Mouse (Mus musculus) embryonic facial prominence, embryonic 11.5 days (tissue): ENCODE data around the gene Shoc2. TPM values are rescaled to one million over a fixed set of nuclear protein-coding genes. Genes with fewer than 3 reads are reported as not detected.
A peak's percentile ranks its signal among the peaks of the same experiment; 100 is the strongest.

Experiments
- ATAC-seq: fragments of 200-750 bp; cut with Nextera tagmentation; replicated peaks from 2 replicates; pipeline ENCODE4 v1.8.0; 2017; ENCODE audit warnings: low read depth; ENCODE audit not compliant: insufficient number of reproducible peaks, low FRiP score, low TSS enrichment
- DNase-seq: peaks from one replicate; pipeline ENCODE4 v3.0.0-alpha.2; 2015; ENCODE audit warnings: low spot score
- H3K27ac ChIP-seq: fragments of 300-500 bp; sonication (generic); replicated peaks from 2 replicates; pipeline ENCODE4 v1.5.1; 2014; ENCODE audit warnings: mild to moderate bottlenecking, low read depth, low read length, control low read depth
- H3K27me3 ChIP-seq: fragments of 300-500 bp; sonication (generic); 2 replicates; pipeline ENCODE4 v1.6.1; 2014; ENCODE audit warnings: mild to moderate bottlenecking, low read length, moderate library complexity, mixed read lengths; ENCODE audit not compliant: control insufficient read depth, insufficient read depth
- H3K36me3 ChIP-seq: fragments of 300-500 bp; sonication (generic); replicated peaks from 2 replicates; pipeline ENCODE4 v1.6.1; 2014; ENCODE audit warnings: low read depth, mild to moderate bottlenecking, low read length, moderate library complexity, mixed read lengths; ENCODE audit not compliant: control insufficient read depth, insufficient read depth
- H3K4me1 ChIP-seq: fragments of 300-500 bp; sonication (generic); 2 replicates; pipeline ENCODE4 v1.6.1; 2014; ENCODE audit warnings: low read length, mixed read lengths; ENCODE audit not compliant: control insufficient read depth, insufficient read depth
- H3K4me2 ChIP-seq: fragments of 300-500 bp; sonication (generic); 2 replicates; pipeline ENCODE4 v1.6.1; 2014; ENCODE audit warnings: low read depth, mild to moderate bottlenecking, control low read depth, low read length, moderate library complexity
- H3K4me3 ChIP-seq: fragments of 300-500 bp; sonication (generic); 2 replicates; pipeline ENCODE4 v1.5.1; 2014; ENCODE audit warnings: low read depth, low read length, control low read depth
- H3K9ac ChIP-seq: fragments of 300-500 bp; sonication (generic); replicated peaks from 2 replicates; pipeline ENCODE4 v1.6.1; 2014; ENCODE audit warnings: mild to moderate bottlenecking, control low read depth, low read length
- H3K9me3 ChIP-seq: fragments of 300-500 bp; sonication (generic); replicated peaks from 2 replicates; pipeline ENCODE4 v1.6.1; 2016; ENCODE audit warnings: mild to moderate bottlenecking, low read length, inconsistent platforms, mixed read lengths; ENCODE audit not compliant: control insufficient read depth
- WGBS: fragments of 180-500 bp; shearing (Covaris S2); extraction: QIAGEN DNeasy Blood & Tissue Kit; methylation state at CpG from one replicate; pipeline ENCODE4 v1.1.7; 2014; 5-methylcytosine and 5-hydroxymethylcytosine counted together
- polyA plus RNA-seq: library from polyadenylated mRNA; unstranded; fragments of >200 nt; fragmentation: Nextera tagmentation; extraction: Ambion mirVana; gene quantifications from 2 replicates; pipeline ENCODE4 v1.2.1, GENCODE M21; 2014

Gene Shoc2
- polyA plus RNA-seq, 1 experiment from 2014 or later = 79.7 TPM

GRCm38 (mm10) chr19:54045412-54045811, 101.3 kb downstream of the Shoc2 start:
- DNase-seq = peak; percentile 26
- peak overlapping the region; percentile 97 for H3K4me2 ChIP-seq
- ATAC-seq = peak; percentile 12; the same call in 1 of the 2 replicates
- H3K36me3 ChIP-seq = no peaks in the 10 kb centered on the region
- peak overlapping the region; percentile 55 for H3K9ac ChIP-seq
- under 1% methylated on average over 29 of the region's 29 CpGs for WGBS
- peaks cover 8% of the 10 kb centered on the region for H3K4me1 ChIP-seq
- H3K27ac ChIP-seq = no peak overlapping the region
- H3K4me3 ChIP-seq = peak overlapping the region; percentile 50
- no peaks in the 10 kb centered on the region for H3K9me3 ChIP-seq
- peaks cover 43% of the 10 kb centered on the region for H3K27me3 ChIP-seq

DNA sequence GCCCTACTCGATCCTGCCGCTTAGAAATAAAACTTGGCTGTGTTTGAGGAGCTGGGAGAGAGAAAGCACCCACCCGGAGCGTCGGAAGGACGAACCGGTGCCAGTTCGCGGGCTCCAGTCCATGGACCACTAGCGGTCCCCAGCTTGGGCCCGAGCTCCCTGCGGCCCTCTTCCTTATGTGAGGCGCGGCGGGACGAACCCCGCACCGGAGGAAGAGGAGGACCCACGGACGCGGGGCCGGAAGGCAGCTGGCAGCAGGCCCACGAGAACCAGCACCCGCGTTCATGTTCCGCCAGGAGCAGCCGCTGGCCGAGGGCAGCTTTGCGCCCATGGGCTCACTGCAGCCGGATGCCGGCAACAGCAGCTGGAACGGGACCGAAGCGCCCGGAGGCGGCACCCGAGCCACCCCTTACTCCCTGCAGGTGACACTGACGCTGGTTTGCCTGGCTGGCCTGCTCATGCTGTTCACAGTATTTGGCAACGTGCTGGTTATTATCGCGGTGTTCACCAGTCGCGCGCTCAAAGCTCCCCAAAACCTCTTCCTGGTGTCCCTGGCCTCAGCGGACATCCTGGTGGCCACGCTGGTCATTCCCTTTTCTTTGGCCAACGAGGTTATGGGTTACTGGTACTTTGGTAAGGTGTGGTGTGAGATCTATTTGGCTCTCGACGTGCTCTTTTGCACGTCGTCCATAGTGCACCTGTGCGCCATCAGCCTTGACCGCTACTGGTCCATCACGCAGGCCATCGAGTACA, 102.0 kb downstream of the Shoc2 start:
- Histone ChIP-seq H3K4me3 (peak overlapping the region; percentile 39), H3K4me1 (peaks cover 8% of the 10 kb centered on the region), H3K27ac (no peak overlapping the region), H3K9ac (no peak overlapping the region; the same call in 1 of the 2 replicates), H3K27me3 (peaks cover 43% of the 10 kb centered on the region), H3K4me2 (peak overlapping the region; percentile 97), H3K36me3 (no peaks in the 10 kb centered on the region), H3K9me3 (no peaks in the 10 kb centered on the region)
- ATAC-seq (no peak), DNase-seq (peak; percentile 12)
- 4% methylated on average over 49 of the region's 55 CpGs for WGBS

DNA sequence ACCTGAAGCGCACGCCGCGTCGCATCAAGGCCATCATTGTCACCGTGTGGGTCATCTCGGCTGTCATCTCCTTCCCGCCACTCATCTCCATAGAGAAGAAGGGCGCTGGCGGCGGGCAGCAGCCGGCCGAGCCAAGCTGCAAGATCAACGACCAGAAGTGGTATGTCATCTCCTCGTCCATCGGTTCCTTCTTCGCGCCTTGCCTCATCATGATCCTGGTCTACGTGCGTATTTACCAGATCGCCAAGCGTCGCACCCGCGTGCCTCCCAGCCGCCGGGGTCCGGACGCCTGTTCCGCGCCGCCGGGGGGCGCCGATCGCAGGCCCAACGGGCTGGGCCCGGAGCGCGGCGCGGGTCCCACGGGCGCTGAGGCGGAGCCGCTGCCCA, 102.6 kb downstream of the Shoc2 start:
- Histone ChIP-seq H3K27me3 (peaks cover 43% of the 10 kb centered on the region), H3K4me3 (peak overlapping the region; percentile 39), H3K9me3 (no peaks in the 10 kb centered on the region), H3K36me3 (no peaks in the 10 kb centered on the region), H3K4me2 (peak overlapping the region; percentile 97), H3K27ac (no peak overlapping the region), H3K4me1 (peaks cover 8% of the 10 kb centered on the region), H3K9ac (peak overlapping the region; percentile 39; the same call in 1 of the 2 replicates)
- WGBS = 1% methylated on average over 43 of the region's 46 CpGs
- DNase-seq (peak; percentile 30), ATAC-seq (no peak)

- Histone ChIP-seq H3K9ac (no peak overlapping the region), H3K27ac (no peak overlapping the region), H3K4me1 (peaks cover 8% of the 10 kb centered on the region), H3K27me3 (peaks cover 43% of the 10 kb centered on the region), H3K9me3 (no peaks in the 10 kb centered on the region), H3K4me3 (peak overlapping the region; percentile 39), H3K4me2 (peak overlapping the region; percentile 97), H3K36me3 (no peaks in the 10 kb centered on the region)
- WGBS = under 1% methylated on average over 27 of the region's 27 CpGs
- ATAC-seq = no peak
- DNase-seq = peak; percentile 26
Observed at GRCm38 (mm10) chr19:54047386-54048050, 103.4 kb downstream of the Shoc2 start.

GRCm38 (mm10) chr19:54048161-54048885, 104.2 kb downstream of the Shoc2 start:
- DNase-seq (peak; percentile 3), ATAC-seq (no peak)
- Histone ChIP-seq H3K9ac (no peak overlapping the region), H3K36me3 (no peaks in the 10 kb centered on the region), H3K27ac (no peak overlapping the region), H3K9me3 (no peaks in the 10 kb centered on the region), H3K27me3 (peaks cover 43% of the 10 kb centered on the region), H3K4me1 (peaks cover 8% of the 10 kb centered on the region), H3K4me3 (no peak overlapping the region), H3K4me2 (no peak overlapping the region)
- 6% methylated on average over 13 of the region's 13 CpGs for WGBS

GRCm38 (mm10) chr19:54051651-54052050, 107.5 kb downstream of the Shoc2 start:
- Histone ChIP-seq H3K9ac (no peak overlapping the region), H3K4me2 (no peak overlapping the region), H3K9me3 (no peaks in the 10 kb centered on the region), H3K27me3 (peaks cover 24% of the 10 kb centered on the region), H3K4me3 (no peak overlapping the region), H3K36me3 (no peaks in the 10 kb centered on the region), H3K4me1 (peaks cover 3% of the 10 kb centered on the region; the same call in 1 of the 2 replicates), H3K27ac (no peak overlapping the region)
- ATAC-seq = no peak
- no peak for DNase-seq
- WGBS = 69% methylated on average over 4 of the region's 4 CpGs

DNA sequence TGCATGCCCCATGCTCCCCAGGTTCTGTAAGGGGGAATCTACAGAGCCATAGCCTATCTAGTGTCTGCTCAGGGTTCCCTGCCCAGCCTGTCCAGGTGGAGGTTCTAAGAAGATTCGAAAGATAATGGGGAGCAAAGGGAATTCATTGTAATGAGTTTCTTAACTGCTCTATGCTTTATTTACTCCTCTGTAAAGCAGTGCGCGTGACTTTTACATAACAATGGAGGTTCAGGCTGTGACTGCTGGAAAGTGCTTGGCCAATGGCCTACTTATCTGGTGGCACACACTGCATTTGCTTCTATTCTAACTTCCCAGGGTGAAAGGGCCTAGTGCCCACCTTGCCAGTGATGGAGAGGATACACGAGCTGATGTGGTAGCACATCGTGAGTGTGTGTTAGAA, 111.7 kb downstream of the Shoc2 start:
- DNase-seq (no peak), ATAC-seq (no peak)
- H3K4me1 ChIP-seq = no peaks in the 10 kb centered on the region
- H3K4me3 ChIP-seq = no peak overlapping the region
- no peak overlapping the region for H3K4me2 ChIP-seq
- H3K27ac ChIP-seq = no peak overlapping the region
- H3K27me3 ChIP-seq = no peaks in the 10 kb centered on the region
- no peaks in the 10 kb centered on the region for H3K36me3 ChIP-seq
- H3K9ac ChIP-seq = no peak overlapping the region
- H3K9me3 ChIP-seq = no peaks in the 10 kb centered on the region
- WGBS = 66% methylated on average over 5 of the region's 5 CpGs
